Mouse (Mus musculus): ENCODE results near the gene Selplg. TPM values are rescaled to one million over a fixed set of nuclear protein-coding genes. Genes with fewer than 3 reads are reported as not detected.

Selplg gene
- total and polyA plus RNA-seq, 2 experiments from 2014 or later, result 1.1 to 1.8 TPM

GRCm38 (mm10) chr5:113772905-113773519, 59.4 kb downstream of the Selplg start:
- H3K4me2 ChIP-seq (ENCODE audit: low read depth), result peak overlapping the region; percentile 95
- peak overlapping the region; percentile 97 for H3K4me3 ChIP-seq (ENCODE audit: low read depth, low read length)
- peak overlapping the region; percentile 97 for H3K27ac ChIP-seq (ENCODE audit: low read depth, low read length)
- DNase-seq (no peak), ATAC-seq (peak; percentile 7; the same call in 1 of the 2 replicates)
- H3K27me3 ChIP-seq (ENCODE audit: insufficient read depth, low read length), result no peaks in the 10 kb centered on the region
- H3K36me3 ChIP-seq (ENCODE audit: insufficient read depth), result peaks cover 28% of the 10 kb centered on the region
- no peaks in the 10 kb centered on the region for H3K9me3 ChIP-seq (ENCODE audit: low read length)
- 8% methylated on average over 22 of the region's 38 CpGs for WGBS
- H3K9ac ChIP-seq, result peak overlapping the region; percentile 92
- TF ChIP-seq CTCF (IDR thresholded peaks at IDR 0.05; ENCODE audit: low read depth), result no peak
- peaks cover 7% of the 10 kb centered on the region for H3K4me1 ChIP-seq (ENCODE audit: insufficient read depth)

GRCm38 (mm10) chr5:113772450-113772895, 60.0 kb downstream of the Selplg start, which contains the start of the genes Sart3 and Iscu:
Gene Sart3, minus strand, starts transcription at chr5:113772510.
Gene Iscu, plus strand, starts transcription at chr5:113772748.
- no peak for TF ChIP-seq CTCF (IDR thresholded peaks at IDR 0.05; ENCODE audit: low read depth)
- H3K9me3 ChIP-seq (ENCODE audit: low read length), result no peaks in the 10 kb centered on the region
- peaks cover 7% of the 10 kb centered on the region for H3K4me1 ChIP-seq (ENCODE audit: insufficient read depth)
- H3K4me3 ChIP-seq (ENCODE audit: low read depth, low read length), result peak within 1 kb of the TSS; percentile 97
- ATAC-seq (peak; percentile 85), DNase-seq (peak; percentile 98)
- peak within 1 kb of the TSS; percentile 97 for H3K27ac ChIP-seq (ENCODE audit: low read depth, low read length)
- peaks cover 28% of the 10 kb centered on the region for H3K36me3 ChIP-seq (ENCODE audit: insufficient read depth)
- under 1% methylated on average over 47 of the region's 49 CpGs for WGBS
- H3K9ac ChIP-seq, result peak within 1 kb of the TSS; percentile 92
- peak within 1 kb of the TSS; percentile 95 for H3K4me2 ChIP-seq (ENCODE audit: low read depth)
- no peaks in the 10 kb centered on the region for H3K27me3 ChIP-seq (ENCODE audit: insufficient read depth, low read length)

- DNase-seq, result peak; percentile 95
- WGBS, result 2% methylated on average over 97 of the region's 97 CpGs
- peak overlapping the region; percentile 97 for H3K27ac ChIP-seq (ENCODE audit: low read depth, low read length)
- no peaks in the 10 kb centered on the region for H3K9me3 ChIP-seq (ENCODE audit: low read length)
- TF ChIP-seq CTCF (IDR thresholded peaks at IDR 0.05; ENCODE audit: low read depth), result no peak
- peaks cover 7% of the 10 kb centered on the region for H3K4me1 ChIP-seq (ENCODE audit: insufficient read depth)
- H3K36me3 ChIP-seq (ENCODE audit: insufficient read depth), result peaks cover 26% of the 10 kb centered on the region
- H3K4me3 ChIP-seq (ENCODE audit: low read depth, low read length), result peak overlapping the region; percentile 97
- H3K4me2 ChIP-seq (ENCODE audit: low read depth), result peak overlapping the region; percentile 95
- H3K9ac ChIP-seq, result peak overlapping the region; percentile 92
- no peaks in the 10 kb centered on the region for H3K27me3 ChIP-seq (ENCODE audit: insufficient read depth, low read length)
- peak; percentile 83 for ATAC-seq
Observed at GRCm38 (mm10) chr5:113771213-113772162, 61.0 kb downstream of the Selplg start.

GRCm38 (mm10) chr5:113768806-113769205, 63.6 kb downstream of the Selplg start:
- Histone ChIP-seq H3K9ac (no peak overlapping the region), H3K4me3 (ENCODE audit: low read depth, low read length) (no peak overlapping the region), H3K27me3 (ENCODE audit: insufficient read depth, low read length) (no peaks in the 10 kb centered on the region), H3K4me1 (ENCODE audit: insufficient read depth) (peaks cover 7% of the 10 kb centered on the region), H3K4me2 (ENCODE audit: low read depth) (no peak overlapping the region), H3K27ac (ENCODE audit: low read depth, low read length) (no peak overlapping the region), H3K36me3 (ENCODE audit: insufficient read depth) (peaks cover 13% of the 10 kb centered on the region), H3K9me3 (ENCODE audit: low read length) (no peaks in the 10 kb centered on the region)
- 92% methylated on average over 8 of the region's 8 CpGs for WGBS
- TF ChIP-seq CTCF (IDR thresholded peaks at IDR 0.05; ENCODE audit: low read depth), result no peak
- no peak for DNase-seq
- no peak for ATAC-seq

Other genes starting within 250 kb of the Selplg start
- gene Cmklr1, start 182.2 kb downstream of the Selplg start, total RNA-seq (2014; rRNA removed), result 0.92 and 2.7 TPM in 2 replicates
- gene Cmklr1, start 182.2 kb downstream of the Selplg start, polyA plus RNA-seq (2015; fragmentation: Nextera tagmentation; extraction: Ambion mirVana), result 0.72 and 1.4 TPM in 2 replicates
- not detected in 2 replicates for gene 1700069L16Rik, start 107.9 kb downstream of the Selplg start, total RNA-seq (2014; rRNA removed)
- gene 1700069L16Rik, start 107.9 kb downstream of the Selplg start, polyA plus RNA-seq (2015; fragmentation: Nextera tagmentation; extraction: Ambion mirVana), result not detected in 2 replicates
- gene Ficd, start 96.8 kb downstream of the Selplg start, total RNA-seq (2014; rRNA removed), result 9.2 TPM in 2 replicates
- 6.9 and 8.0 TPM in 2 replicates for gene Ficd, start 96.8 kb downstream of the Selplg start, polyA plus RNA-seq (2015; fragmentation: Nextera tagmentation; extraction: Ambion mirVana)
- 47.4 and 54.0 TPM in 2 replicates for gene Sart3, start 60.1 kb downstream of the Selplg start, total RNA-seq (2014; rRNA removed)
- gene Sart3, start 60.1 kb downstream of the Selplg start, polyA plus RNA-seq (2015; fragmentation: Nextera tagmentation; extraction: Ambion mirVana), result 21.6 and 28.5 TPM in 2 replicates
- gene Iscu, start 59.9 kb downstream of the Selplg start, total RNA-seq (2014; rRNA removed), result 67.2 and 88.2 TPM in 2 replicates
- gene Iscu, start 59.9 kb downstream of the Selplg start, polyA plus RNA-seq (2015; fragmentation: Nextera tagmentation; extraction: Ambion mirVana), result 98.9 and 119 TPM in 2 replicates
- gene Tmem119, start 32.1 kb downstream of the Selplg start, total RNA-seq (2014; rRNA removed), result 5.8 and 8.2 TPM in 2 replicates
- gene Tmem119, start 32.1 kb downstream of the Selplg start, polyA plus RNA-seq (2015; fragmentation: Nextera tagmentation; extraction: Ambion mirVana), result 5.9 and 7.1 TPM in 2 replicates
- 159 and 178 TPM in 2 replicates for gene Coro1c, start 76.1 kb upstream of the Selplg start, total RNA-seq (2014; rRNA removed)
- gene Coro1c, start 76.1 kb upstream of the Selplg start, polyA plus RNA-seq (2015; fragmentation: Nextera tagmentation; extraction: Ambion mirVana), result 148 and 167 TPM in 2 replicates
- gene Ssh1, start 161.2 kb upstream of the Selplg start, total RNA-seq (2014; rRNA removed), result 7.9 and 11.5 TPM in 2 replicates
- gene Ssh1, start 161.2 kb upstream of the Selplg start, polyA plus RNA-seq (2015; fragmentation: Nextera tagmentation; extraction: Ambion mirVana), result 8.2 and 10.4 TPM in 2 replicates
- not detected in 2 replicates for gene Dao, start 171.1 kb upstream of the Selplg start, total RNA-seq (2014; rRNA removed)
- gene Dao, start 171.1 kb upstream of the Selplg start, polyA plus RNA-seq (2015; fragmentation: Nextera tagmentation; extraction: Ambion mirVana), result not detected in 2 replicates
- gene Usp30, start 232.8 kb upstream of the Selplg start, total RNA-seq (2014; rRNA removed), result 28.5 and 47.7 TPM in 2 replicates
- 14.4 and 18.0 TPM in 2 replicates for gene Usp30, start 232.8 kb upstream of the Selplg start, polyA plus RNA-seq (2015; fragmentation: Nextera tagmentation; extraction: Ambion mirVana)

Data from forebrain, postnatal 0 days (tissue).